Mouse (Mus musculus) activated CD4-positive, CD25-positive, alpha-beta regulatory T cell, adult 4 months (primary cell): Measurements from ENCODE around the gene Dapk1. TPM values are rescaled to one million over a fixed set of nuclear protein-coding genes. Genes with fewer than 3 reads are reported as not detected.
"Not testable (repeated sequence)": the region's sequence is repeated elsewhere in the genome, so short reads cannot be mapped to it uniquely, and the experiment has no call there.

Experiments used
- ATAC-seq: one replicate; pipeline ENCODE4 v1.8.0; 2017
- polyA plus RNA-seq, 2 experiments: library from polyadenylated mRNA; unstranded; fragments of 100-300 nt; shearing (Covaris generic); gene quantifications; one replicate each; pipeline ENCODE4 v1.2.1; 2017

Dapk1 gene
- polyA plus RNA-seq = 1 to 10 TPM in 1 of 2 experiments, under 1 TPM in 1; 0.46 to 1.3 TPM

GRCm38 (mm10) chr13:60601436-60602415 lies at the start of gene Dapk1:
Dapk1 (plus strand) TSS chr13:60601947.
- ATAC-seq = peak; percentile 61

- no peak for ATAC-seq
Measured at GRCm38 (mm10) chr13:60553326-60553725, 48.4 kb upstream of the Dapk1 start.

GRCm38 (mm10) chr13:60556476-60556875 lies 45.3 kb upstream of the Dapk1 start:
- ATAC-seq = no peak

GRCm38 (mm10) chr13:60556911-60557310 lies 44.8 kb upstream of the Dapk1 start:
- ATAC-seq = no peak

GRCm38 (mm10) chr13:60564303-60564702 lies 37.4 kb upstream of the Dapk1 start:
- ATAC-seq = no peak

GRCm38 (mm10) chr13:60568934-60569548 lies 32.7 kb upstream of the Dapk1 start:
- ATAC-seq = no peak

GRCm38 (mm10) chr13:60569549-60569941 lies 32.2 kb upstream of the Dapk1 start:
- ATAC-seq = no peak

- ATAC-seq = no peak
Measured at GRCm38 (mm10) chr13:60573541-60573940, 28.2 kb upstream of the Dapk1 start.

- ATAC-seq = no peak
Measured at GRCm38 (mm10) chr13:60573971-60574370, 27.8 kb upstream of the Dapk1 start.

- no peak for ATAC-seq
Measured at GRCm38 (mm10) chr13:60578541-60578940, 23.2 kb upstream of the Dapk1 start.

- no peak for ATAC-seq
Measured at GRCm38 (mm10) chr13:60594866-60595265, 6.9 kb upstream of the Dapk1 start.

GRCm38 (mm10) chr13:60595519-60595918 lies 6.2 kb upstream of the Dapk1 start:
- ATAC-seq = no peak

GRCm38 (mm10) chr13:60602416-60603251 lies 887 bp downstream of the Dapk1 start:
- ATAC-seq = peak; percentile 53

- ATAC-seq = no peak
Measured at GRCm38 (mm10) chr13:60603252-60603562, 1.5 kb downstream of the Dapk1 start.

- no peak for ATAC-seq
Measured at GRCm38 (mm10) chr13:60607411-60607810, 5.7 kb downstream of the Dapk1 start.

- ATAC-seq = no peak
Measured at GRCm38 (mm10) chr13:60608411-60609046, 6.8 kb downstream of the Dapk1 start.

- no peak for ATAC-seq
Measured at GRCm38 (mm10) chr13:60609234-60609633, 7.5 kb downstream of the Dapk1 start.

- ATAC-seq = no peak
Measured at GRCm38 (mm10) chr13:60610558-60610957, 8.8 kb downstream of the Dapk1 start.

GRCm38 (mm10) chr13:60610971-60611370 lies 9.2 kb downstream of the Dapk1 start:
- ATAC-seq = not testable (repeated sequence)

- no peak for ATAC-seq
Measured at GRCm38 (mm10) chr13:60612160-60612559, 10.4 kb downstream of the Dapk1 start.

- ATAC-seq = no peak
Measured at GRCm38 (mm10) chr13:60614154-60614553, 12.4 kb downstream of the Dapk1 start.

GRCm38 (mm10) chr13:60615057-60615650 lies 13.4 kb downstream of the Dapk1 start:
- no peak for ATAC-seq
